Mouse (Mus musculus) CH12.LX (cell line): Measurements from ENCODE around the gene Atxn2l. TPM values are rescaled to one million over a fixed set of nuclear protein-coding genes. Genes with fewer than 3 reads are reported as not detected.
A peak's percentile ranks its signal among the peaks of the same experiment; 100 is the strongest.

Experiments used
- DNase-seq: peaks from one replicate; pipeline ENCODE4 v3.0.0-alpha.2; 2013; ENCODE audit errors: extremely low read depth
- H3K27ac ChIP-seq: 2 replicates; pipeline ENCODE4 v1.5.1; 2012; ENCODE audit warnings: low read depth, mild to moderate bottlenecking, control low read depth, moderate library complexity; ENCODE audit not compliant: insufficient read depth
- H3K27me3 ChIP-seq: replicated peaks from 2 replicates; pipeline ENCODE3; 2012; ENCODE audit warnings: inconsistent platforms
- H3K36me3 ChIP-seq, 2 experiments: replicated peaks in 1 of 2; 2 replicates each; pipeline versions ENCODE3 to v1.6.1; 2012; ENCODE audit warnings: inconsistent platforms in 1 of 2, low read length in 1 of 2, mild to moderate bottlenecking in 1 of 2, mixed read lengths in 1 of 2, moderate library complexity in 1 of 2; ENCODE audit not compliant: control insufficient read depth in 1 of 2, insufficient read depth in 1 of 2
- H3K4me1 ChIP-seq, 2 experiments: 2 replicates each; pipeline ENCODE4 v1.6.1; 2012; ENCODE audit warnings: inconsistent platforms in 1 of 2, moderate library complexity in 1 of 2; ENCODE audit not compliant: insufficient read depth in 2 of 2, control insufficient read depth in 1 of 2
- H3K4me2 ChIP-seq: 2 replicates; pipeline ENCODE4 v1.6.1; 2012; ENCODE audit warnings: low read depth, mild to moderate bottlenecking, control low read depth; ENCODE audit not compliant: poor library complexity, insufficient read depth, severe bottlenecking
- H3K4me3 ChIP-seq, 3 experiments: fragments of 150-350 bp in 1 of 3; sonication (generic) in 1 of 3; replicated peaks in 1 of 3; 2 replicates each; pipeline versions ENCODE3 to v1.5.1; 2011 to 2012; ENCODE audit warnings: low read depth in 2 of 3, low read length in 2 of 3, mild to moderate bottlenecking in 2 of 3, moderate library complexity in 2 of 3, control low read depth in 1 of 3, improper control_type of control experiment in 1 of 3, inconsistent platforms in 1 of 3, mixed read lengths in 1 of 3; ENCODE audit not compliant: poor library complexity in 1 of 3
- H3K79me2 ChIP-seq: replicated peaks from 2 replicates; pipeline ENCODE4 v1.6.1; 2012; ENCODE audit warnings: mild to moderate bottlenecking, moderate library complexity; ENCODE audit not compliant: control insufficient read depth, poor library complexity, insufficient read depth, severe bottlenecking; ENCODE audit errors: extremely low read depth
- H3K9ac ChIP-seq: 2 replicates; pipeline ENCODE4 v1.6.1; 2012; ENCODE audit warnings: low read depth, mild to moderate bottlenecking, control low read depth, moderate library complexity; ENCODE audit not compliant: insufficient read depth
- H3K9me3 ChIP-seq: replicated peaks from 2 replicates; pipeline ENCODE3; 2012; ENCODE audit warnings: low read length, inconsistent platforms, mixed read lengths
- BHLHE40 ChIP-seq: IDR thresholded peaks from 2 replicates; pipeline ENCODE4 v1.6.1; 2011; ENCODE audit warnings: mild to moderate bottlenecking, low read depth, low read length, improper control_type of control experiment
- CHD1 ChIP-seq: IDR thresholded peaks from 2 replicates; pipeline ENCODE4 v1.6.1; 2012; ENCODE audit warnings: low read depth, low read length, improper control_type of control experiment, inconsistent platforms
- CHD2 ChIP-seq: IDR thresholded peaks from 2 replicates; pipeline ENCODE4 v1.6.1; 2011; ENCODE audit warnings: low read length, improper control_type of control experiment
- GABPA ChIP-seq: IDR thresholded peaks from 2 replicates; pipeline ENCODE4 v1.6.1; 2012; ENCODE audit warnings: low read depth, low read length, improper control_type of control experiment, inconsistent platforms; ENCODE audit not compliant: insufficient replicate concordance
- HCFC1 ChIP-seq: IDR thresholded peaks from 2 replicates; pipeline ENCODE4 v1.6.1; 2012; ENCODE audit warnings: low read depth, mild to moderate bottlenecking, inconsistent platforms, low read length, improper control_type of control experiment
- IRF4 ChIP-seq: IDR thresholded peaks from 2 replicates; pipeline ENCODE4 v1.6.1; 2014; ENCODE audit warnings: low read depth, mild to moderate bottlenecking, inconsistent platforms, low read length, improper control_type of control experiment
- MYC ChIP-seq: IDR thresholded peaks from 2 replicates; pipeline ENCODE4 v1.6.1; 2011; ENCODE audit warnings: low read depth, mild to moderate bottlenecking, improper control_type of control experiment, low read length
- NELFE ChIP-seq: IDR thresholded peaks from 2 replicates; pipeline ENCODE4 v1.6.1; 2011; ENCODE audit warnings: low read depth, low read length, improper control_type of control experiment
- POLR2A ChIP-seq: IDR thresholded peaks from 2 replicates; pipeline ENCODE4 v1.6.1; 2011; ENCODE audit warnings: low read depth, mild to moderate bottlenecking, improper control_type of control experiment, low read length
- POLR2AphosphoS2 ChIP-seq: IDR thresholded peaks from 2 replicates; pipeline ENCODE4 v1.6.1; 2011; ENCODE audit warnings: low read depth, low read length, improper control_type of control experiment
- SIN3A ChIP-seq: IDR thresholded peaks from 2 replicates; pipeline ENCODE4 v1.6.1; 2012; ENCODE audit warnings: low read length, improper control_type of control experiment, inconsistent platforms
- TBP ChIP-seq: conservative IDR thresholded peaks from 2 replicates; pipeline ENCODE4 v1.6.1; 2011; ENCODE audit warnings: low read depth, low read length, improper control_type of control experiment
- USF1 ChIP-seq: IDR thresholded peaks from 2 replicates; pipeline ENCODE4 v1.6.1; 2014; ENCODE audit warnings: low read depth, mild to moderate bottlenecking, inconsistent platforms, low read length, improper control_type of control experiment
- ZC3H11A ChIP-seq: IDR thresholded peaks from 2 replicates; pipeline ENCODE4 v1.6.1; 2012; ENCODE audit warnings: low read depth, mild to moderate bottlenecking, inconsistent platforms, low read length, improper control_type of control experiment
- ZNF384 ChIP-seq: IDR thresholded peaks from 2 replicates; pipeline ENCODE4 v1.6.1; 2012; ENCODE audit warnings: low read depth, low read length, improper control_type of control experiment, inconsistent platforms
- dilution Hi-C: fragments of 300-500 bp; cut with MboI; formaldehyde crosslinking; loops from 2 replicates; pipeline ENCODE4 v1.14.3; 2020; ENCODE audit warnings: low sequenced_read_pairs; ENCODE audit not compliant: extremely low pct_unique_long_range_greater_than_20kb, extremely low pct_ligation_motif_present
- in situ Hi-C: fragments of 300-500 bp; cut with MboI; formaldehyde crosslinking; loops from 3 replicates; pipeline ENCODE4 v1.14.3; 2019; ENCODE audit warnings: low sequenced_read_pairs, low pct_ligation_motif_present, low pct_unique_long_range_greater_than_20kb, mixed read lengths
- polyA plus RNA-seq: library from polyadenylated mRNA; unstranded; fragments of >175 nt; gene quantifications from 2 replicates; pipeline ENCODE4 v1.2.1, GENCODE M21; 2012; ENCODE audit warnings: low read depth; ENCODE audit not compliant: insufficient read length
- total RNA-seq, 2 experiments: library from RNA; depleted of rRNA; stranded (reverse); fragments of 300-350 nt in 1 of 2; fragments of >200 nt in 1 of 2; gene quantifications; 2 replicates each; pipeline ENCODE4 v1.2.3; 2012 to 2014

Gene Atxn2l
- total and polyA plus RNA-seq, 3 experiments, result 16.5 to 122 (median 64.2) TPM

GRCm38 (mm10) chr7:126502751-126503150, 486 bp downstream of the Atxn2l start:
- Histone ChIP-seq H3K9me3 (no peaks in the 10 kb centered on the region), H3K27me3 (no peaks in the 10 kb centered on the region), H3K36me3 (peaks cover 33 to 35% of the 10 kb centered on the region in 2 experiments), H3K79me2 (peaks cover 35% of the 10 kb centered on the region), H3K9ac (peak overlapping the region; percentile 97), H3K4me1 (peaks cover 8 to 39% of the 10 kb centered on the region in 2 experiments)
- no peak for TF ChIP-seq ZC3H11A
- no peak for TF ChIP-seq GABPA
- TF ChIP-seq BHLHE40, result no peak
- TF ChIP-seq MYC, result no peak
- no peak for TF ChIP-seq TBP
- TF ChIP-seq HCFC1, result no peak
- TF ChIP-seq, all 38 proteins: peak for 0
- peak overlapping the region; percentile 74 to 100 (median 91) for H3K4me3 ChIP-seq
- dilution Hi-C loops (no loop called here), in situ Hi-C loops (no loop called here)
- DNase-seq, result no peak
- peak overlapping the region; percentile 98 for H3K27ac ChIP-seq
- H3K4me2 ChIP-seq, result no peak overlapping the region

- H3K27me3 ChIP-seq, result no peaks in the 10 kb centered on the region
- dilution Hi-C loops, result no loop called here
- TF ChIP-seq CHD1 (no peak), CHD2 (no peak; the same call in 1 of the 2 replicates), POLR2A (peak; percentile 71), TBP (peak; percentile 66; the same call in 1 of the 2 replicates), HCFC1 (no peak; the same call in 1 of the 2 replicates), SIN3A (no peak), ZNF384 (no peak), POLR2AphosphoS2 (no peak; the same call in 1 of the 2 replicates), USF1 (no peak), IRF4 (no peak), NELFE (no peak; the same call in 1 of the 2 replicates)
- H3K27ac ChIP-seq, result peak overlapping the region; percentile 98
- DNase-seq, result peak; percentile 94
- peaks cover 40% of the 10 kb centered on the region for H3K79me2 ChIP-seq
- no peak overlapping the region for H3K4me2 ChIP-seq
- H3K9ac ChIP-seq, result peak overlapping the region; percentile 97
- no peaks in the 10 kb centered on the region for H3K9me3 ChIP-seq
- in situ Hi-C loops, result no loop called here
- H3K4me1 ChIP-seq, result peaks cover 8 to 45% of the 10 kb centered on the region in 2 experiments
- H3K4me3 ChIP-seq, result peak overlapping the region; percentile 74 to 100 (median 91)
- peaks cover 39 to 41% of the 10 kb centered on the region in 2 experiments for H3K36me3 ChIP-seq
Measured at GRCm38 (mm10) chr7:126502023-126502741, 1.1 kb downstream of the Atxn2l start.
